Mouse (Mus musculus) large intestine, adult 2 months (tissue): ENCODE results near the gene Hacd4. TPM values are rescaled to one million over a fixed set of nuclear protein-coding genes. Genes with fewer than 3 reads are reported as not detected.

Experiments
- DNase-seq: peaks from one replicate; pipeline ENCODE4 v3.0.0-alpha.2; 2012; ENCODE audit warnings: low read depth, low spot score
- whole genome bisulfite sequencing: fragments of 180-500 bp; shearing (Covaris S2); methylation state at CpG from one replicate; pipeline ENCODE4 v1.1.7; 2018; 5-methylcytosine and 5-hydroxymethylcytosine counted together
- polyA plus RNA-seq: library from polyadenylated mRNA; depleted of rRNA; stranded (reverse); fragments of >200 nt; gene quantifications from 2 replicates; pipeline ENCODE4 v1.2.3, GENCODE M21; 2012; rRNA removed

Hacd4 gene
- polyA plus RNA-seq, 1 experiment = 1.0 TPM

DNA sequence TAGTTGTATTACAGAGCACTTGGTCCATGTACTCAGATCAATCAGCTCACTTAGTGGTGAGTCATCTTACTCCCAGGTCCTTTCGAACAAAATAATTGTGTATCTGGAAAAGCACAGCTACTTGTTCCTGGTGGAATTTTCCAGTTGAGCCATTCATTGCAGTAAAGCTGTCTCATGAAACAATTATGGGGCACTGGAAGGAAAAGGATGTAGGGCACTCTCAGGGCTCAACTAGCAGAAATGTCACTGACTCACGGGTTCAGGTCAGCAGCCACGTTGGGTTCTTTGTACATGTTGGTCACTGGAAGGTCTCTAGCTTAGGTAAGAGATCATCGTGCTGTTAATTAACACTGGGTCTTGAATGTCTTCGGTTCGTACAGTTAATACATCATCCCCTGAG lies 68.8 kb downstream of the Hacd4 start:
- DNase-seq = no peak
- WGBS = 81% methylated on average over 6 of the region's 6 CpGs

DNA sequence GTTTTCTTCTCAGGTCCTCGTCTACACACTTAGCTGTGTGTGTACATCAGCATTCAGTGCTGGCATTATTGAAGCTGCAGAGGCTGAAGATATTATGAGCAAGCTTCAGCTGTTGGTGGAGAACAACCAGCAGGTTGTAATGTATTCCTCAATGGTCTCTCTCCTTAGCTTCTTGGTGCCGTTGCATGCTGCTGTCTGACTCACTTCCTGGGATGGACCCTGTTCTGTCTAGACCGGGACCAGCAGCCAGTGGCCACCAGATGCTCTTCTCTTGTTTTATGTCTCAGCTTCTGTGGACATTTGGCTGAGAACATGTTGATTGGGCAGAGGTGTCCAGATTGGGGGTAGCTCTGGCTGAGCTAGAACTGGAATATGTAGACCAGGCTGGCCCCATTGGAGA lies 81.3 kb downstream of the Hacd4 start:
- DNase-seq = no peak
- 90% methylated on average over 3 of the region's 3 CpGs for WGBS

DNA sequence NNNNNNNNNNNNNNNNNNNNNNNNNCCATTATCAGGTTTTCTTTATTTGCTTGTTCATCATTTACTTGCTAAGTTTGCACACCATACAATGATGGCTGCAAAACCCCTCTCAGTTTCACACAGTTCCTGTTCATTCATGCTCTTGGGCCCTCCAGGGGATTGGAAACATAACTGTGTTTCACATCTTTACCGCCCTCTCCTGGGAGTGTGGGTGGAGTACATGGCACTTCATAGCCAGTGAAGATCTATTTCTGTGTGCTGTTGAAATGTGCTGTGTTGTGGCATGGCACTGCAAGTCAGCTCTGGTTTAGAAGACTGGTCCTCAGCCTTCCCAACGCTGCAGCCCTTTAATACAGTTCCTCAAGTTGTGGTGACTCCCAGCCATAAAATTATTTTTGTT lies 82.1 kb downstream of the Hacd4 start:
- 70% methylated on average over 2 of the region's 2 CpGs for WGBS
- DNase-seq = no peak

DNA sequence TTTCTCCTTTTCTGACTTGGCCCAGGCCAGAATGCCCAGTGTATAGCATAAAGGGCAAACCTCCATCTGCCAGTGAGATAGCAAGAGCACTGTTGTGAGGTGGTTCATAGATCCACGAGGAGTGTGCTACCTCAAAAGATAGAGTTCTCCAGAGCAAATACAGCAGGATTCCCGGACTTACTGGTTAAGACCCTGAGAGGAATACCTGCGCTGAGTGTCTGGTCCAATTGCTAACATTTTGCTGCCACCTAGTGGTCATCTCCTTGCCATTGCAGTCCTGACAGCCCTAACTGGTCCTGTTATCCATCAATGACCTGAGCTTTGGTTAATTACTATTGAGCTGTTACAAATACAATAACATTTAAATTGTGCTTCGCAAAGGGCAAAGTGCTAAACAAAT lies 87.8 kb downstream of the Hacd4 start:
- 2% methylated on average over 4 of the region's 4 CpGs for WGBS
- peak; percentile 38 for DNase-seq

Other genes with a start within 250 kb of the Hacd4 start
- not detected in 2 replicates for gene Ifnb1, start 83.8 kb upstream of the Hacd4 start, polyA plus RNA-seq
- gene Ifna15, start 119.3 kb upstream of the Hacd4 start, polyA plus RNA-seq = not detected in 2 replicates
- not detected in 2 replicates for gene Ifna14, start 132.9 kb upstream of the Hacd4 start, polyA plus RNA-seq
- not detected in 2 replicates for gene Ifna9, start 153.5 kb upstream of the Hacd4 start, polyA plus RNA-seq
- gene Ifna12, start 164.4 kb upstream of the Hacd4 start, polyA plus RNA-seq = not detected in 2 replicates
- not detected in 2 replicates for gene C87499, start 195.5 kb upstream of the Hacd4 start, polyA plus RNA-seq
- gene Ifna13, start 205.5 kb upstream of the Hacd4 start, polyA plus RNA-seq = not detected in 2 replicates
- not detected in 2 replicates for gene Ifna16, start 238.0 kb upstream of the Hacd4 start, polyA plus RNA-seq
- not detected in 2 replicates for gene Ifna2, start 245.0 kb upstream of the Hacd4 start, polyA plus RNA-seq